Mouse (Mus musculus) cerebellum, adult 2 months (tissue): Measurements from ENCODE around the gene Tmem37. TPM values are rescaled to one million over a fixed set of nuclear protein-coding genes. Genes with fewer than 3 reads are reported as not detected.
"Not testable (repeated sequence)": the region's sequence is repeated elsewhere in the genome, so short reads cannot be mapped to it uniquely, and the experiment has no call there.

Source experiments
- DNase-seq, 2 experiments: peaks; one replicate each; pipeline ENCODE4 v3.0.0; 2021
- H3K27ac ChIP-seq: fragments of 200-500 bp; 2 replicates; pipeline ENCODE4 v1.5.1; 2012; ENCODE audit warnings: low read length, control low read depth, inconsistent platforms; ENCODE audit not compliant: insufficient read depth
- H3K27me3 ChIP-seq: fragments of 200-500 bp; 2 replicates; pipeline ENCODE4 v1.6.1; 2012; ENCODE audit warnings: inconsistent platforms, mild to moderate bottlenecking, low read length, moderate library complexity; ENCODE audit not compliant: control insufficient read depth, insufficient read depth
- H3K4me1 ChIP-seq: fragments of 200-500 bp; 2 replicates; pipeline ENCODE4 v1.6.1; 2011; ENCODE audit warnings: low read length; ENCODE audit not compliant: control insufficient read depth, insufficient read depth
- H3K4me3 ChIP-seq: fragments of 200-500 bp; replicated peaks from 2 replicates; pipeline ENCODE3; 2011; ENCODE audit warnings: mild to moderate bottlenecking, low read depth, low read length, control low read depth; ENCODE audit not compliant: insufficient read depth
- CTCF ChIP-seq: fragments of 200-500 bp; IDR thresholded peaks from 2 replicates; pipeline ENCODE4 v1.5.1; 2011; ENCODE audit warnings: low read depth, mild to moderate bottlenecking, control low read depth, low read length, moderate library complexity, borderline replicate concordance; ENCODE audit not compliant: insufficient read depth
- POLR2A ChIP-seq: fragments of 200-500 bp; IDR thresholded peaks from 2 replicates; pipeline ENCODE4 v1.6.1; 2011; ENCODE audit warnings: low read length, control low read depth, borderline replicate concordance; ENCODE audit not compliant: insufficient read depth
- WGBS: fragments of 180-500 bp; shearing (Covaris S2); methylation state at CpG from one replicate; pipeline ENCODE4 v1.1.7; 2018; 5-methylcytosine and 5-hydroxymethylcytosine counted together
- polyA plus RNA-seq: library from polyadenylated mRNA; depleted of rRNA; stranded (reverse); fragments of >200 nt; gene quantifications from 2 replicates; pipeline ENCODE4 v1.2.3, GENCODE M21; 2012

Gene Tmem37
- polyA plus RNA-seq, 1 experiment = 1.3 TPM

DNA sequence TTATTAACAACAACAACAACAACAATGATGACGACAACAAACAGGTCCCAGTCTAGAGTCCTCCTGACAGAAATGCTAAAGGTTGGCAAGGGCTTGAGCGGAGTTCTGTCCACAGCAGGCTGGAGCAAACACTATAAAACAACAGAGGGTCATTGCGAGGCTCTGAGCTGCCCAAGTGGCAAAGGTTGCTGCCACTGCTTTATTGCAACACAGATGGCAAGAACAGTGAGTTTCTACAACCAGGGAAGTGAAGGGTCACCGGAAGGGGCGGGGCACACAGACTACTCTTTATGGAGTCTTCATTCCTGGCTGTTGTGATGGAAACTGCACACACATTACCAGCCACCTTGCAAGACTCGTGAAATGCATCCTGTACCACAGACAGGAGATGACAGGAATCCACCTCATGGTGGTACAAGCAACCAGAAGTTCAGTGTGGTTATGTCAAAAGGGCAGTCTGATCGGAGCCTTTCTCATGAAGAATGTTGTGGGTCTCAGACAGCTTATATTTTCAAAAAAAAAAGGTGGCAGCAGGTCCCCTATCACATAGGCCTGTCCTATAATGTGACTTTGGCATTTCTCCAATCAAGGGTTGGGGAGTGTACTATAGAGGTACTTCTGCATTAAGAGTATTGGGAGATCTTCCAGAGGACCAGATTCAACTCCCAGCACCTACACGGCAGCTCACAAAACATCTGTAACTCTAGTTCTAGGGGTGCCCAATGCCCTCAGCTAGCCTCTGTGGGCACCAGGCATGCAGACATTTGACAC is 26.8 kb upstream of the Tmem37 start:
- Histone ChIP-seq H3K27ac (no peak overlapping the region), H3K4me1 (no peaks in the 10 kb centered on the region), H3K27me3 (no peaks in the 10 kb centered on the region), H3K4me3 (no peak overlapping the region)
- DNase-seq = no peak
- TF ChIP-seq POLR2A = no peak
- WGBS = 83% methylated on average over 8 of the region's 8 CpGs

DNA sequence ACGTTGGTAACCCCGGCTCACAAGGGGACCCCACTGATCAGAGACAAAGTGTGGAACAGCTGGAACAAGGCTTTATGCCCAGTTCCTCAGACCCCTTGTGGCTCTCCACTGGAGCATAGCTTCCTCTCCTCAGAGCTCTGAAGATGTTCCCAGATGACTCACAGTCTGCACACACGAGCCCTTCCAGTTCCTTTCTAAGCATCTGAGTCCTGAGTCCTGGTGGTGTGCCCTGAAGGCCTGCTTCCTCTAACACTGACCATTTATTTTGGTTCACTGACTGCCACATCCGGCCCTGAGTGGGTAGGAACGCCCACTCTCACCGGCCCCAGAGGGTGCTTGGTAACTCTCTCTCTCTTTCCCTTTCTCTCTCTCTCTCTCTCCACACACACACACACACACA is 25.6 kb upstream of the Tmem37 start:
- Histone ChIP-seq H3K4me3 (no peak overlapping the region), H3K27ac (no peak overlapping the region), H3K4me1 (no peaks in the 10 kb centered on the region), H3K27me3 (no peaks in the 10 kb centered on the region)
- DNase-seq = no peak
- TF ChIP-seq POLR2A = no peak
- no peak for TF ChIP-seq CTCF
- WGBS = 53% methylated on average over 6 of the region's 6 CpGs

DNA sequence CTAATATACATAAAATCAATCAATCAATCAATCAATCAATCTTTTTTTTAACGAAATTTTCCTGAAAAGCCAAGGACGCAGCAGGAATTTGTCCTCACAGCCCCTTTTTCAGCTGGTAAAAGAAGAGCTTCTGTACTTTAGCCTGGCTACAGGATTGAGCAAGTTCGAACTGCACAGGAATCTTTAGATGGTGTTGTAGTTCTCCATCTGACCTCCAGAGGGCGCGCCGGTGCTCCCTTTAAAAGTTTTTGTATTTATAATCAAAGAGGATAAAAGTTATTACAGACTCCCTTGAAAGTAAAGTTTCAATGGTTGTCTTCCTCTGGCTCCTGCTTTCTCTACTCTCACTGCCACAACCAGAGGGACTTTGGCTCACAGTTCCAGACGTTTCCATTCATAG is 24.5 kb upstream of the Tmem37 start:
- no peak overlapping the region for H3K27ac ChIP-seq
- no peaks in the 10 kb centered on the region for H3K27me3 ChIP-seq
- TF ChIP-seq CTCF (peak; percentile 59; the same call in 1 of the 2 replicates), POLR2A (no peak)
- DNase-seq = peak in 1 of 2 experiments; percentile 62
- 12% methylated on average over 7 of the region's 7 CpGs for WGBS
- H3K4me1 ChIP-seq = no peaks in the 10 kb centered on the region
- H3K4me3 ChIP-seq = no peak overlapping the region

DNA sequence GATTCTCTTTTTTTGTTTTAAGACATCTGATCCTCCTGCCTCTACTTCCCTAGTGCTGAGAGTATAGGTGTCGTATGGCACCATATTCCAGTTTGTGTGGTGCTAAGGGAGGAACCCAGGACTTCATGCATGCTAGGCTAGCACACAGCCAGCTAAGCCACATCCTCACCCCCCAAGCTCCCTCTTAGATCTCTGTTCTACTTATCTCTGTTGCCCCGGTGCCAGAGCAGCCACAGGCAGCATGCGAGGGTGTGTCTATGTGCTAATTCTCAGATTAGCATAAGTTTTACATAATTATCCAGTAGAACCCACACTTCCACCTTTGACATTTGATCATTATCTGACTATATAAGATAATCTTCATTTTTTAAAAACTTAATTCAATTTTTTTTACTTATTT is 21.0 kb upstream of the Tmem37 start:
- Histone ChIP-seq H3K4me1 (no peaks in the 10 kb centered on the region; the same call in 1 of the 2 replicates), H3K27me3 (no peaks in the 10 kb centered on the region), H3K27ac (no peak overlapping the region), H3K4me3 (no peak overlapping the region)
- no peak for DNase-seq
- WGBS = 67% methylated on average over 3 of the region's 3 CpGs
- TF ChIP-seq POLR2A = no peak
- no peak for TF ChIP-seq CTCF

DNA sequence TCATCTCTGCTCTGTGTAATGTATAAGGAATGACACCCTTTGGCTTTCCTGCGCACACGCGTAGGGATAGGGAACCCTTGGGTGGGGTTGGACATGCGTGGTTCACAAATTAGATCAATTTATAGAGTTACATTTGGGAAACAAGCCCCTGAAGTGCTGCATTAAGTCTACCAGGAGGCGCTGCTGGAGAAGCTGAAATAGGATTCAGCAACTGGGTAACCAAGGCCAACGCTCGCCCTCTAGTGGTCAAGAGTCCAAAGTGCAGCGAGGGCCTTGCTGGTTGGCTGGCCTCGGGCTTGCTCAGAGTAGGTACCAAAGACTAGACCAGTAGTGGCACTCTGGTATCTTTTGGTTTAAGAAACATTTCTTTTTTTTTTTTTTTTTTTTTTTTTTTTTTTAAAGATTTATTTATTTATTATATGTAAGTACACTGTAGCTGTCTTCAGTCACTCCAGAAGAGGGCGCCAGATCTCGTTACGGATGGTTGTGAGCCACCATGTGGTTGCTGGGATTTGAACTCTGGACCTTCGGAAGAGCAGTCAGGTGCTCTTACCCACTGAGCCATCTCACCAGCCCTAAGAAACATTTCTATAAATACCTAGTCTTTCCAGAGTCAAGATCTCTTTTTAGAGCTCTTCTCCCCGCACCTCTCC is 19.7 kb upstream of the Tmem37 start:
- H3K27ac ChIP-seq, H3K27me3 ChIP-seq, H3K4me3 ChIP-seq, H3K4me1 ChIP-seq: not testable (repeated sequence)
- peak; percentile 94 for TF ChIP-seq CTCF
- peak; percentile 77 to 88 for DNase-seq
- WGBS = 49% methylated on average over 11 of the region's 14 CpGs

DNA sequence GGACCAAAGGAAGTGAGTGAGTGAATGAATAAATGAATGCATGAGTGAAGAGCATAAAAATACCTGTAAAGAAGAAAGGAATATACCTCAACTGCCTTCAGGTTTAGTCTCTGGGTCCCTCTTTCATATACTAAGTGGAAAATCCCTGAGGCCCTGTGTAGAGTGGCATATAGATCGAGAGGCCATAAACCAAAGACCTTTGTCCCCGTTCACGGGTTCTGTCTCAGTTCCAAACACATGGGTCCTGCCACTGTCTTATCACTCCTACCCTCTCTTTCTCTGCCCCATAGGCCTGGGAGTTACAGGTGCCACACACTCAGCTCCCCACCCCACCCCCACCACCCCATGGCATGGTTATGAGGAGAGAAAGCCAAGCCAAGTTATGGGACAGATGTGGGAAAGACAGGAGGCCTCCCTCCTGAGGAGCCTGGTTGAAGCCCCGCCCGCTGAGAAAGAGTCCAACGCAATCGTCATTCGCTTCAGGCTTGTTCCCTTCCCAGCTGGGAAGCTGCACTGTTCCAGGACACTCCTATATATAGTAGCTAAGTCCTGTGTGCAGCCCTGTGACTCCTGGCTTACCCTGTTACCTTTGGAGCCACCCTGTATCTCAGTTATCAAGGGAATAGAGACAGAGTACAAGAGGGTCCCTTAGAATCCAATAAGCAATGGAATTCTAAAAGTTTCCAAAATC is 17.2 kb upstream of the Tmem37 start:
- DNase-seq = no peak
- Histone ChIP-seq H3K4me1 (no peaks in the 10 kb centered on the region; the same call in 1 of the 2 replicates), H3K4me3 (no peak overlapping the region), H3K27me3 (no peaks in the 10 kb centered on the region), H3K27ac (no peak overlapping the region)
- 54% methylated on average over 8 of the region's 8 CpGs for WGBS
- TF ChIP-seq CTCF = no peak
- no peak for TF ChIP-seq POLR2A

DNA sequence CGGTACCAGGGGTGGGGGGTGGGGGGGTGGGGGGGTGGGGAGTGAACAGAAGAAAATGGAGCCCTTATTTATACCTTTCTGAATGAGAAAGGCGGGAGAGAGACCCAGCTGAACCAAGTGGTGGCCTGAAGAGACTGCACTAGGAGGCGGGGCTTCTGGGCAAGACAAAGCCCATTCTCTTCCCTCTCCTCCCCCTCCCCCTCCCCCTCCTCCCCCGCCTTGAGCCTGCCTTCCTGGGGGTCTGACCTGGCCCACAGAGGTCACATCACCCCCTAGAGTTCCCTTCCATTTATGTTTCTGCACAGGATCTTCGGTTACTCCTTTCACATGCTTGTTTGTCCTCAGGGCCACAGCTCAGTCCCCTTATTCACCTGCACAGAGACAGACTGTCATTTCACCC is 15.3 kb upstream of the Tmem37 start:
- no peak for TF ChIP-seq POLR2A
- no peak for TF ChIP-seq CTCF
- Histone ChIP-seq H3K27ac (no peak overlapping the region), H3K4me3 (no peak overlapping the region), H3K27me3 (no peaks in the 10 kb centered on the region), H3K4me1 (no peaks in the 10 kb centered on the region; the same call in 1 of the 2 replicates)
- no peak for DNase-seq
- 45% methylated on average over 5 of the region's 5 CpGs for WGBS
